Mouse (Mus musculus) midbrain, embryonic 14.5 days (tissue): ENCODE measurements around the gene Tnrc6b. TPM values are rescaled to one million over a fixed set of nuclear protein-coding genes. Genes with fewer than 3 reads are reported as not detected.
"Not testable (repeated sequence)": the region's sequence is repeated elsewhere in the genome, so short reads cannot be mapped to it uniquely, and the experiment has no call there.

Experiments used
- ATAC-seq: fragments of 200-750 bp; cut with Nextera tagmentation; 2 replicates; pipeline ENCODE4 v1.8.0; 2017; ENCODE audit warnings: moderate number of reproducible peaks, moderate library complexity; ENCODE audit not compliant: low FRiP score, low TSS enrichment
- DNase-seq: peaks from one replicate; pipeline ENCODE4 v3.0.0-alpha.2; 2015
- H3K27ac ChIP-seq: fragments of 300-500 bp; sonication (generic); replicated peaks from 2 replicates; pipeline ENCODE4 v1.5.1; 2014; ENCODE audit warnings: mild to moderate bottlenecking, low read depth, low read length, moderate library complexity
- H3K27me3 ChIP-seq: fragments of 300-500 bp; sonication (generic); 2 replicates; pipeline ENCODE4 v1.6.1; 2014; ENCODE audit warnings: low read length, control low read depth, mixed read lengths; ENCODE audit not compliant: control insufficient read depth, insufficient read depth
- H3K36me3 ChIP-seq: fragments of 300-500 bp; sonication (generic); 2 replicates; pipeline ENCODE4 v1.6.1; 2014; ENCODE audit warnings: low read length, control low read depth; ENCODE audit not compliant: control insufficient read depth, insufficient read depth
- H3K4me1 ChIP-seq: fragments of 300-500 bp; sonication (generic); 2 replicates; pipeline ENCODE4 v1.6.1; 2014; ENCODE audit warnings: mild to moderate bottlenecking, antibody characterized with exemption, low read length, control low read depth; ENCODE audit not compliant: control insufficient read depth, insufficient read depth
- H3K4me2 ChIP-seq: fragments of 300-500 bp; sonication (generic); 2 replicates; pipeline ENCODE4 v1.6.1; 2014; ENCODE audit warnings: mild to moderate bottlenecking, low read length, moderate library complexity
- H3K4me3 ChIP-seq: fragments of 300-500 bp; sonication (generic); replicated peaks from 2 replicates; pipeline ENCODE4 v1.5.1; 2014; ENCODE audit warnings: low read depth, low read length
- H3K9ac ChIP-seq: fragments of 300-500 bp; sonication (generic); replicated peaks from 2 replicates; pipeline ENCODE4 v1.6.1; 2014; ENCODE audit warnings: mild to moderate bottlenecking, low read length, moderate library complexity
- H3K9me3 ChIP-seq: fragments of 300-500 bp; sonication (generic); 2 replicates; pipeline ENCODE4 v1.6.1; 2016; ENCODE audit warnings: low read length, control low read depth, mixed read lengths; ENCODE audit not compliant: control insufficient read depth
- WGBS: fragments of 180-500 bp; shearing (Covaris S2); extraction: QIAGEN DNeasy Blood & Tissue Kit; methylation state at CpG from one replicate; pipeline ENCODE4 v1.1.7; 2014; 5-methylcytosine and 5-hydroxymethylcytosine counted together
- polyA plus RNA-seq: library from polyadenylated mRNA; unstranded; fragments of >200 nt; fragmentation: Nextera tagmentation; extraction: Ambion mirVana; gene quantifications from 2 replicates; pipeline ENCODE4 v1.2.1, GENCODE M21; 2014

Tnrc6b gene
- polyA plus RNA-seq, 1 experiment from 2014 or later = 23.4 TPM

DNA sequence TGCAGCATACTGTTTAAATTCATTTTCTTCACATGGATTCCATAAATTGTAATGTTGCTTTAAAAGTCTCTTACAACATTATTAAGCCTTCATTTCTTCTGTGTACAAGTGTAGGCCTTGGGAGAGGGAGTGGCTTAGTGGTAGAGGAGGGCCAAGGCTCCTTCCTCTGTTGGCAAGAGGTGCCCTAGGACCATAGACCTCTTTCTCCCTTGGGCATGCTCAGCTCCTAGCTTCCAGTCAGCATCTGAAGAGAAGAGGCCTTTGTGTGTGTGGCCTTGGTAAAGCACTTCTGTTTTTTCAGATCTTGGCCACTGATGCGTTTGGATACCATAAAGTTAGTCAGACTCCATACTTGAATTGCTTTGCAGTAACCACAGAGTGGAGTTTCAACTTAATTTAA, 133.1 kb downstream of the Tnrc6b start:
- WGBS = 95% methylated on average over 1 of the region's 1 CpGs
- Histone ChIP-seq H3K4me2 (no peak overlapping the region), H3K27ac (no peak overlapping the region), H3K9ac (no peak overlapping the region), H3K27me3 (no peaks in the 10 kb centered on the region), H3K4me1 (peaks cover 6% of the 10 kb centered on the region; the same call in 1 of the 2 replicates), H3K36me3 (no peaks in the 10 kb centered on the region), H3K4me3 (no peak overlapping the region), H3K9me3 (no peaks in the 10 kb centered on the region)
- DNase-seq (no peak), ATAC-seq (no peak)

DNA sequence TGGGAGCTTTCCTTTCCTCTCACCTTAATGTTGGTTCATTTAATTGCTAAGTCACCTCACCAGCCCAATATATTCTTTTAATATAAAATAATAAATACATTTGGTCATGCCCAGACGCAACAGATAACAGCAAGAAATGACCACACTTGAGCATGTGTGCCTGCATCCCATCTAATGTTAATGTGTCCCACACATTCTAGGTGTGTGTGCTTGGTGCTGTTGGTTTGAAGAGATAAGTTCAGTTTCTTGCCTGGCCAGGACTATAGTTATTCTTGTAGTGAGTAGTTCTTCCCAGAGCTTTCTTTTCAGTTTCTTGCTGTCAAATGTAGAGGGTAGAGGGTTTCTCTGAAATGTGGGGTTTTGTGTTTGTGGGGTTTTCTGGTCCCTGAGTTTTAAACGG, 133.8 kb downstream of the Tnrc6b start:
- Histone ChIP-seq H3K27ac (no peak overlapping the region), H3K9me3 (no peaks in the 10 kb centered on the region), H3K27me3 (no peaks in the 10 kb centered on the region), H3K4me2 (no peak overlapping the region), H3K4me1 (peaks cover 9% of the 10 kb centered on the region), H3K36me3 (no peaks in the 10 kb centered on the region), H3K9ac (no peak overlapping the region), H3K4me3 (no peak overlapping the region)
- no peak for DNase-seq
- no peak for ATAC-seq
- 91% methylated on average over 2 of the region's 2 CpGs for WGBS

- ATAC-seq = no peak
- H3K9ac ChIP-seq = peak overlapping the region; percentile 20; the same call in 1 of the 2 replicates
These were observed 138.9 kb downstream of the Tnrc6b start for GRCm38 (mm10) chr15:80850004-80850403.

DNA sequence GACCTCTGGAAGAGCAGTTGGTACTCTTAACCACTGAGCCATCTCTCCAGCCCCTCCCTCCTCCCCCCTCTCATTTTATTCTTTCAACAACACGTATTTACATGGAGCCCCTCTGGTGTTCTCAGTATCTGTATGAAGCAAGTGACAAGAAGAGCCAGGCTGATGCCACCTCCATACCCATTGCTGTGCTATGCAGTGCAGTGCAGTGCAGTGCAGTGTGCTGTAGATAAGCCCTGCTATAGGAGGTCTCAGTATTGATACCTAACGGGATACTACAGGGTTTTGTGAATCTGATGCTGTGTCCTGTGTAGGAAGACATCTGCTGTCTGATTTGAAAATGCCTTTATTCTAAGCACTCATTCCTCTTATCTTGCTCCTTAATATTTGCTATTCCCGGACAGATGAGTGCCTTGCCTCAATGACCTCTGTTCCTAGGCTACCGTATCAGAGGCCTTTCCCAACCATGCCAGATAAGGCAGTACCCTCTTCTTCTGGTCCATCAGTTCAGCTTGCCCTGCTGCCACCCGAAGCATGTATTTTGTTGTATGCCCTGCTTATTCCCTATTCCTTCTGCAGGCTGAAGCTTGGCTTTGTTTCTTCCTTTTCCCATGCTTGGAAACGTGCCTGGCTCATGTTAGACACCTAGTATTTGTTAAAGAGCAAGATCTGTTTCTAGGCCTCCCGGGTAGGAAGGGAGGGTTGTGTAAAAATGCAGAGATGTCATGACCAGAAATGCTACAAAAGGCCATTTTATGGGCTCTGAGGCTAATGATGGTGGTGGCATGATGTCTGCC, 139.8 kb downstream of the Tnrc6b start:
- Histone ChIP-seq H3K4me2 (no peak overlapping the region), H3K9ac (no peak overlapping the region), H3K4me1 (peaks cover 15% of the 10 kb centered on the region), H3K9me3 (no peaks in the 10 kb centered on the region), H3K36me3 (no peaks in the 10 kb centered on the region), H3K27me3 (no peaks in the 10 kb centered on the region), H3K27ac (no peak overlapping the region), H3K4me3 (no peak overlapping the region)
- WGBS = 80% methylated on average over 7 of the region's 7 CpGs
- DNase-seq (no peak), ATAC-seq (no peak)

More at GRCm38 (mm10) chr15:80850004-80850403, 138.9 kb downstream of the Tnrc6b start:
- whole genome bisulfite sequencing = 12% methylated on average over 8 of the region's 8 CpGs
- no peaks in the 10 kb centered on the region for H3K27me3 ChIP-seq
- H3K4me2 ChIP-seq = no peak overlapping the region
- peaks cover 11% of the 10 kb centered on the region for H3K4me1 ChIP-seq
- H3K9me3 ChIP-seq = no peaks in the 10 kb centered on the region
- peak; percentile 31 for DNase-seq
- H3K4me3 ChIP-seq = no peak overlapping the region
- no peaks in the 10 kb centered on the region for H3K36me3 ChIP-seq
- H3K27ac ChIP-seq = peak overlapping the region; percentile 66

DNA sequence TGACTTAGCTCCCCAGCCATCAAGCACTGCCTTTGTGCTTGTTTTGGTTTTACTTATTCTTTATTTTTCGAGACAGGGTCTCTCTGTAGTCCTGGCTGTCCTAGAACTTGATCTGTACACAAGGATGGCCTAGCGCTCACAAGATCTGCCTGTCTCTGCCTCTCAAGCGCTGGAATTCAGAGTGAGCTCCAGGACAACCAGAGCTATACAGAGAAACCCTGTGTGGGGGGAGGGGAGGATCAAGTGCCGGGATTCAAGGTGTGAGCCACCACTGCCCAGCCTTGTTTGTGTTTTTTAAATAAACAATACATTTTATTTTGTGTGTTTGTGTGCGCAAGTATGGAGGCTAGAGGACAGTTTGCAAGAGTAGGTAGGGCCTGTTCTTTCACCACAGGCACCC, 141.0 kb downstream of the Tnrc6b start:
- WGBS = 95% methylated on average over 5 of the region's 5 CpGs
- H3K9me3 ChIP-seq = no peaks in the 10 kb centered on the region
- H3K4me3 ChIP-seq = no peak overlapping the region
- H3K4me1 ChIP-seq = peaks cover 15% of the 10 kb centered on the region
- no peaks in the 10 kb centered on the region for H3K27me3 ChIP-seq
- no peak overlapping the region for H3K4me2 ChIP-seq
- H3K36me3 ChIP-seq = no peaks in the 10 kb centered on the region
- ATAC-seq = no peak
- H3K9ac ChIP-seq = no peak overlapping the region
- no peak overlapping the region for H3K27ac ChIP-seq
- DNase-seq = no peak

GRCm38 (mm10) chr15:80852527-80852926, 141.4 kb downstream of the Tnrc6b start:
- 90% methylated on average over 3 of the region's 3 CpGs for WGBS
- H3K4me1 ChIP-seq = peaks cover 15% of the 10 kb centered on the region
- not testable (repeated sequence) for H3K36me3 ChIP-seq, H3K9ac ChIP-seq, DNase-seq, H3K27ac ChIP-seq, ATAC-seq, H3K9me3 ChIP-seq, H3K4me2 ChIP-seq, H3K27me3 ChIP-seq, H3K4me3 ChIP-seq

- Histone ChIP-seq H3K9me3 (no peaks in the 10 kb centered on the region), H3K4me3 (no peak overlapping the region), H3K9ac (no peak overlapping the region), H3K36me3 (peaks cover 9% of the 10 kb centered on the region), H3K4me2 (no peak overlapping the region), H3K27ac (no peak overlapping the region), H3K27me3 (no peaks in the 10 kb centered on the region), H3K4me1 (peaks cover 8% of the 10 kb centered on the region)
- ATAC-seq (no peak), DNase-seq (no peak)
- 90% methylated on average over 2 of the region's 2 CpGs for WGBS
These were observed 148.3 kb downstream of the Tnrc6b start for GRCm38 (mm10) chr15:80859366-80859765.

- Histone ChIP-seq H3K36me3 (peaks cover 9% of the 10 kb centered on the region), H3K27me3 (no peaks in the 10 kb centered on the region), H3K4me1 (peaks cover 4% of the 10 kb centered on the region), H3K4me3 (no peak overlapping the region), H3K4me2 (no peak overlapping the region), H3K9me3 (no peaks in the 10 kb centered on the region), H3K27ac (no peak overlapping the region), H3K9ac (no peak overlapping the region)
- ATAC-seq (no peak), DNase-seq (no peak)
- 87% methylated on average over 1 of the region's 1 CpGs for WGBS
These were observed 150.2 kb downstream of the Tnrc6b start for GRCm38 (mm10) chr15:80861302-80861701.

DNA sequence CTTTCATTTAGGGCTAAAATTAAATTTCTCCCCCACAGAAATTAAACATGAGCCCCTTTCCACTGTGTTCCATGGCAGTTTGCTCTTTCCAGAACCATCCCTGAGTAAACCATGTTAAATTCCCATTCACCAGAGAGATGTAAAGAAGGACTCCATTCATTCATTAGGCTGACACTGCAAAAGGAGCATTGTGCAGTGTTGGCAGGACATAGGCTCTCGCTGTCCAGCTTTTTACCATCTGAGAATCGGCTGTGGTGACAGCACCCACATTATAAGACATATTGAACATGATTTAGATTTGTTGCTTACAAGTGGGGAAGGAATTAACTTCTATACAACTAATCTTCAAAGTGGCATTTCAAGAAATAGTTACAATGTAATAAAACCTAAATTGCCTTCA, 150.9 kb downstream of the Tnrc6b start:
- Histone ChIP-seq H3K4me1 (peaks cover 4% of the 10 kb centered on the region), H3K27ac (no peak overlapping the region), H3K9ac (no peak overlapping the region), H3K27me3 (no peaks in the 10 kb centered on the region), H3K9me3 (no peaks in the 10 kb centered on the region), H3K36me3 (peaks cover 9% of the 10 kb centered on the region), H3K4me2 (no peak overlapping the region), H3K4me3 (no peak overlapping the region)
- 50% methylated on average over 2 of the region's 2 CpGs for WGBS
- ATAC-seq (no peak), DNase-seq (no peak)
